Mouse (Mus musculus) brown adipose tissue, adult 24 weeks (tissue): ENCODE measurements at regions not wholly inside any gene's neighbourhood (a gene's known extent, or its start where the extent isn't known, plus 50 kb on each side); places are given as distances from the start of the nearest gene placed in this dataset.

Source experiments
- H3K27ac ChIP-seq: fragments of 200-500 bp; replicated peaks from 2 replicates; pipeline ENCODE4 v1.5.1; 2012; ENCODE audit warnings: low read depth, mild to moderate bottlenecking, low read length
- H3K4me1 ChIP-seq: fragments of 200-500 bp; 2 replicates; pipeline ENCODE4 v1.6.1; 2012; ENCODE audit warnings: low read length, mixed read lengths; ENCODE audit not compliant: control insufficient read depth, insufficient read depth, insufficient read length
- H3K4me3 ChIP-seq: fragments of 200-500 bp; 2 replicates; pipeline ENCODE4 v1.5.1; 2012; ENCODE audit warnings: low read depth, mild to moderate bottlenecking, low read length, moderate library complexity; ENCODE audit not compliant: insufficient read depth

GRCm38 (mm10) chr1:186286401-186286800 lies 169.3 kb upstream of the Lyplal1 start:
- Histone ChIP-seq H3K4me1 (no peaks in the 10 kb centered on the region), H3K4me3 (no peak overlapping the region), H3K27ac (no peak overlapping the region)

GRCm38 (mm10) chr1:186277981-186278634 lies 161.0 kb upstream of the Lyplal1 start:
- Histone ChIP-seq H3K4me3 (no peak overlapping the region), H3K4me1 (no peaks in the 10 kb centered on the region), H3K27ac (no peak overlapping the region)

GRCm38 (mm10) chr1:186271436-186271835 lies 154.3 kb upstream of the Lyplal1 start:
- no peak overlapping the region for H3K4me3 ChIP-seq
- no peaks in the 10 kb centered on the region for H3K4me1 ChIP-seq
- no peak overlapping the region for H3K27ac ChIP-seq

- H3K4me3 ChIP-seq, result no peak overlapping the region
- peaks cover 9% of the 10 kb centered on the region; the same call in 1 of the 2 replicates for H3K4me1 ChIP-seq
- H3K27ac ChIP-seq, result no peak overlapping the region
Observed at GRCm38 (mm10) chr1:186267317-186267716, 150.2 kb upstream of the Lyplal1 start.

GRCm38 (mm10) chr1:186264639-186265038 lies 147.5 kb upstream of the Lyplal1 start:
- Histone ChIP-seq H3K4me3 (no peak overlapping the region), H3K4me1 (peaks cover 9% of the 10 kb centered on the region; the same call in 1 of the 2 replicates), H3K27ac (peak overlapping the region; percentile 34)

GRCm38 (mm10) chr1:186263955-186264354 lies 146.8 kb upstream of the Lyplal1 start:
- Histone ChIP-seq H3K27ac (no peak overlapping the region), H3K4me3 (no peak overlapping the region), H3K4me1 (peaks cover 9% of the 10 kb centered on the region; the same call in 1 of the 2 replicates)

GRCm38 (mm10) chr1:186263196-186263595 lies 146.1 kb upstream of the Lyplal1 start:
- Histone ChIP-seq H3K27ac (0 out of 2 replicates have a peak overlapping the region, but pooled peaks have one; percentile 17), H3K4me3 (no peak overlapping the region), H3K4me1 (peaks cover 9% of the 10 kb centered on the region; the same call in 1 of the 2 replicates)

- H3K4me3 ChIP-seq, result no peak overlapping the region
- H3K27ac ChIP-seq, result no peak overlapping the region; the same call in 1 of the 2 replicates
- H3K4me1 ChIP-seq, result peaks cover 9% of the 10 kb centered on the region; the same call in 1 of the 2 replicates
Observed at GRCm38 (mm10) chr1:186262040-186262439, 144.9 kb upstream of the Lyplal1 start.

GRCm38 (mm10) chr1:186261326-186261833 lies 144.3 kb upstream of the Lyplal1 start:
- H3K27ac ChIP-seq, result no peak overlapping the region; the same call in 1 of the 2 replicates
- H3K4me1 ChIP-seq, result peaks cover 9% of the 10 kb centered on the region; the same call in 1 of the 2 replicates

GRCm38 (mm10) chr1:186257611-186258010 lies 140.5 kb upstream of the Lyplal1 start:
- no peak overlapping the region for H3K4me3 ChIP-seq
- H3K4me1 ChIP-seq, result no peaks in the 10 kb centered on the region
- no peak overlapping the region for H3K27ac ChIP-seq

More at GRCm38 (mm10) chr1:186261326-186261833, 144.3 kb upstream of the Lyplal1 start:
- H3K4me3 ChIP-seq, result no peak overlapping the region

- Histone ChIP-seq H3K4me1 (no peaks in the 10 kb centered on the region), H3K27ac (no peak overlapping the region), H3K4me3 (no peak overlapping the region)
Observed at GRCm38 (mm10) chr1:186255476-186256080, 138.5 kb upstream of the Lyplal1 start.

- no peak overlapping the region for H3K27ac ChIP-seq
- H3K4me3 ChIP-seq, result no peak overlapping the region
- H3K4me1 ChIP-seq, result no peaks in the 10 kb centered on the region
Observed at GRCm38 (mm10) chr1:186254500-186254899, 137.4 kb upstream of the Lyplal1 start.

- H3K4me3 ChIP-seq, result no peak overlapping the region
- H3K27ac ChIP-seq, result no peak overlapping the region
- no peaks in the 10 kb centered on the region for H3K4me1 ChIP-seq
Observed at GRCm38 (mm10) chr1:186252551-186252950, 135.4 kb upstream of the Lyplal1 start.

- Histone ChIP-seq H3K4me3 (no peak overlapping the region), H3K27ac (no peak overlapping the region), H3K4me1 (no peaks in the 10 kb centered on the region)
Observed at GRCm38 (mm10) chr1:186250316-186250715, 133.2 kb upstream of the Lyplal1 start.

- Histone ChIP-seq H3K27ac (no peak overlapping the region), H3K4me1 (no peaks in the 10 kb centered on the region), H3K4me3 (no peak overlapping the region)
Observed at GRCm38 (mm10) chr1:186249214-186249613, 132.1 kb upstream of the Lyplal1 start.
